Mouse (Mus musculus): Measurements from ENCODE around the gene Thra. TPM values are rescaled to one million over a fixed set of nuclear protein-coding genes. Genes with fewer than 3 reads are reported as not detected.
A peak's percentile ranks its signal among the peaks of the same experiment; 100 is the strongest.

Gene Thra
- polyA plus RNA-seq, 1 experiment from 2014 or later: 19.2 TPM

- Histone ChIP-seq H3K4me1 (peaks cover 31% of the 10 kb centered on the region), H3K9me3 (no peaks in the 10 kb centered on the region), H3K4me3 (peak overlapping the region; percentile 89), H3K27me3 (ENCODE audit: insufficient read depth, poor library complexity, severe bottlenecking) (no peaks in the 10 kb centered on the region), H3K27ac (peak overlapping the region; percentile 98), H3K36me3 (peaks cover 27% of the 10 kb centered on the region)
- DNase-seq (ENCODE audit: low spot score): no peak
- WGBS: under 1% methylated on average over 63 of the region's 74 CpGs
Measured at GRCm38 (mm10) chr11:98795714-98796514, 55.5 kb downstream of the Thra start.

- DNase-seq (ENCODE audit: low spot score): no peak
- WGBS: 4% methylated on average over 23 of the region's 23 CpGs
Measured at GRCm38 (mm10) chr11:98796515-98797216, 56.2 kb downstream of the Thra start.

GRCm38 (mm10) chr11:98797306-98797705 is 56.9 kb downstream of the Thra start:
- peak overlapping the region; percentile 89 for H3K4me3 ChIP-seq
- H3K27me3 ChIP-seq (ENCODE audit: insufficient read depth, poor library complexity, severe bottlenecking): no peaks in the 10 kb centered on the region
- peaks cover 24% of the 10 kb centered on the region for H3K4me1 ChIP-seq
- peak overlapping the region; percentile 98 for H3K27ac ChIP-seq
- WGBS: 14% methylated on average over 5 of the region's 5 CpGs
- H3K9me3 ChIP-seq: no peaks in the 10 kb centered on the region
- DNase-seq (ENCODE audit: low spot score): no peak
- peaks cover 41% of the 10 kb centered on the region for H3K36me3 ChIP-seq

More at GRCm38 (mm10) chr11:98796515-98797216, 56.2 kb downstream of the Thra start:
- H3K9me3 ChIP-seq: no peaks in the 10 kb centered on the region
- H3K27me3 ChIP-seq (ENCODE audit: insufficient read depth, poor library complexity, severe bottlenecking): no peaks in the 10 kb centered on the region
- H3K4me3 ChIP-seq: peak overlapping the region; percentile 89
- peaks cover 34% of the 10 kb centered on the region for H3K36me3 ChIP-seq
- H3K4me1 ChIP-seq: peaks cover 26% of the 10 kb centered on the region
- peak overlapping the region; percentile 98 for H3K27ac ChIP-seq

- H3K27ac ChIP-seq: peak overlapping the region; percentile 98
Measured at GRCm38 (mm10) chr11:98797909-98798308, 57.5 kb downstream of the Thra start.

GRCm38 (mm10) chr11:98804605-98805004 is 64.2 kb downstream of the Thra start, which contains the start of gene Casc3:
TSS of gene Casc3 (plus strand) at chr11:98804905.
- H3K27me3 ChIP-seq (ENCODE audit: insufficient read depth, poor library complexity, severe bottlenecking): no peaks in the 10 kb centered on the region
- H3K4me1 ChIP-seq: peaks cover 22% of the 10 kb centered on the region
- no peaks in the 10 kb centered on the region for H3K9me3 ChIP-seq
- WGBS: 93% methylated on average over 5 of the region's 5 CpGs
- DNase-seq (ENCODE audit: low spot score): no peak
- H3K36me3 ChIP-seq: peaks cover 82% of the 10 kb centered on the region
- H3K4me3 ChIP-seq: no peak within 1 kb of the TSS
- no peak within 1 kb of the TSS for H3K27ac ChIP-seq

More at GRCm38 (mm10) chr11:98797909-98798308, 57.5 kb downstream of the Thra start:
- no peaks in the 10 kb centered on the region for H3K9me3 ChIP-seq
- H3K27me3 ChIP-seq (ENCODE audit: insufficient read depth, poor library complexity, severe bottlenecking): no peaks in the 10 kb centered on the region
- H3K4me1 ChIP-seq: peaks cover 21% of the 10 kb centered on the region
- peaks cover 47% of the 10 kb centered on the region for H3K36me3 ChIP-seq
- peak overlapping the region; percentile 89 for H3K4me3 ChIP-seq
- no peak for DNase-seq (ENCODE audit: low spot score)
- WGBS: 60% methylated on average over 4 of the region's 4 CpGs

- Histone ChIP-seq H3K36me3 (peaks cover 68% of the 10 kb centered on the region), H3K27ac (peak overlapping the region; percentile 98; the same call in 1 of the 2 replicates), H3K9me3 (no peaks in the 10 kb centered on the region), H3K4me1 (peaks cover 29% of the 10 kb centered on the region), H3K4me3 (peak overlapping the region; percentile 88; the same call in 1 of the 2 replicates), H3K27me3 (ENCODE audit: insufficient read depth, poor library complexity, severe bottlenecking) (no peaks in the 10 kb centered on the region)
- no peak for DNase-seq (ENCODE audit: low spot score)
- WGBS: 83% methylated on average over 2 of the region's 2 CpGs
Measured at GRCm38 (mm10) chr11:98808417-98808816, 68.0 kb downstream of the Thra start.

- peak; percentile 100 for DNase-seq (ENCODE audit: low spot score)
- H3K36me3 ChIP-seq: peaks cover 68% of the 10 kb centered on the region
- WGBS: under 1% methylated on average over 80 of the region's 84 CpGs
Measured at GRCm38 (mm10) chr11:98809457-98810290, 69.2 kb downstream of the Thra start.

GRCm38 (mm10) chr11:98810686-98811085 is 70.2 kb downstream of the Thra start:
- peak overlapping the region; percentile 88 for H3K4me3 ChIP-seq
- H3K36me3 ChIP-seq: peaks cover 68% of the 10 kb centered on the region
- 70% methylated on average over 7 of the region's 7 CpGs for WGBS
- H3K27ac ChIP-seq: peak overlapping the region; percentile 98; the same call in 1 of the 2 replicates
- H3K4me1 ChIP-seq: peaks cover 22% of the 10 kb centered on the region
- H3K9me3 ChIP-seq: no peaks in the 10 kb centered on the region
- no peak for DNase-seq (ENCODE audit: low spot score)
- no peaks in the 10 kb centered on the region for H3K27me3 ChIP-seq (ENCODE audit: insufficient read depth, poor library complexity, severe bottlenecking)

More at GRCm38 (mm10) chr11:98809457-98810290, 69.2 kb downstream of the Thra start:
- H3K27me3 ChIP-seq (ENCODE audit: insufficient read depth, poor library complexity, severe bottlenecking): no peaks in the 10 kb centered on the region
- no peaks in the 10 kb centered on the region for H3K9me3 ChIP-seq
- H3K4me3 ChIP-seq: peak overlapping the region; percentile 88
- H3K27ac ChIP-seq: peak overlapping the region; percentile 98
- H3K4me1 ChIP-seq: peaks cover 22% of the 10 kb centered on the region

- Histone ChIP-seq H3K36me3 (peaks cover 96% of the 10 kb centered on the region), H3K4me1 (no peaks in the 10 kb centered on the region), H3K4me3 (no peak overlapping the region), H3K9me3 (no peaks in the 10 kb centered on the region), H3K27ac (no peak overlapping the region), H3K27me3 (ENCODE audit: insufficient read depth, poor library complexity, severe bottlenecking) (no peaks in the 10 kb centered on the region)
- DNase-seq (ENCODE audit: low spot score): no peak
- 92% methylated on average over 1 of the region's 1 CpGs for WGBS
Measured at GRCm38 (mm10) chr11:98816706-98817239, 76.3 kb downstream of the Thra start.

Other genes with a start within 250 kb of the Thra start
- 0.04 and 0.22 TPM in 2 replicates for gene Ikzf3, start 194.6 kb upstream of the Thra start, polyA plus RNA-seq (2016; fragmentation: Nextera tagmentation; extraction: Ambion mirVana)
- 0.21 and 0.65 TPM in 2 replicates for gene Zpbp2, start 189.5 kb upstream of the Thra start, polyA plus RNA-seq (2016; fragmentation: Nextera tagmentation; extraction: Ambion mirVana)
- gene Ormdl3, start 153.3 kb upstream of the Thra start, polyA plus RNA-seq (2016; fragmentation: Nextera tagmentation; extraction: Ambion mirVana): 56.1 and 61.0 TPM in 2 replicates
- gene Lrrc3c, start 142.3 kb upstream of the Thra start, polyA plus RNA-seq (2016; fragmentation: Nextera tagmentation; extraction: Ambion mirVana): not detected in 2 replicates
- gene Gm12355, start 115.0 kb upstream of the Thra start, polyA plus RNA-seq (2016; fragmentation: Nextera tagmentation; extraction: Ambion mirVana): 0.71 and 1.0 TPM in 2 replicates
- not detected in 2 replicates for gene Gsdma3, start 114.3 kb upstream of the Thra start, polyA plus RNA-seq (2016; fragmentation: Nextera tagmentation; extraction: Ambion mirVana)
- not detected in 2 replicates for gene Gsdma2, start 93.9 kb upstream of the Thra start, polyA plus RNA-seq (2016; fragmentation: Nextera tagmentation; extraction: Ambion mirVana)
- not detected in 2 replicates for gene Gsdma, start 76.3 kb upstream of the Thra start, polyA plus RNA-seq (2016; fragmentation: Nextera tagmentation; extraction: Ambion mirVana)
- 232 and 255 TPM in 2 replicates for gene Psmd3, start 58.1 kb upstream of the Thra start, polyA plus RNA-seq (2016; fragmentation: Nextera tagmentation; extraction: Ambion mirVana)
- gene Csf3, start 39.4 kb upstream of the Thra start, polyA plus RNA-seq (2016; fragmentation: Nextera tagmentation; extraction: Ambion mirVana): not detected in 2 replicates
- gene Med24, start 11.2 kb upstream of the Thra start, polyA plus RNA-seq (2016; fragmentation: Nextera tagmentation; extraction: Ambion mirVana): 54.6 and 56.5 TPM in 2 replicates
- 3.6 and 5.9 TPM in 2 replicates for gene Nr1d1, start 34.7 kb downstream of the Thra start, polyA plus RNA-seq (2016; fragmentation: Nextera tagmentation; extraction: Ambion mirVana)
- 14.0 and 21.6 TPM in 2 replicates for gene Msl1, start 54.9 kb downstream of the Thra start, polyA plus RNA-seq (2016; fragmentation: Nextera tagmentation; extraction: Ambion mirVana)
- gene Casc3, start 64.3 kb downstream of the Thra start, polyA plus RNA-seq (2016; fragmentation: Nextera tagmentation; extraction: Ambion mirVana): 29.5 and 37.2 TPM in 2 replicates
- 0.78 and 0.87 TPM in 2 replicates for gene Rapgefl1, start 96.1 kb downstream of the Thra start, polyA plus RNA-seq (2016; fragmentation: Nextera tagmentation; extraction: Ambion mirVana)
- 2.8 and 4.1 TPM in 2 replicates for gene Wipf2, start 123.0 kb downstream of the Thra start, polyA plus RNA-seq (2016; fragmentation: Nextera tagmentation; extraction: Ambion mirVana)
- gene Cdc6, start 167.2 kb downstream of the Thra start, polyA plus RNA-seq (2016; fragmentation: Nextera tagmentation; extraction: Ambion mirVana): 39.3 and 47.7 TPM in 2 replicates
- 30.4 and 36.9 TPM in 2 replicates for gene Rara, start 187.2 kb downstream of the Thra start, polyA plus RNA-seq (2016; fragmentation: Nextera tagmentation; extraction: Ambion mirVana)
- gene Gjd3, start 242.4 kb downstream of the Thra start, polyA plus RNA-seq (2016; fragmentation: Nextera tagmentation; extraction: Ambion mirVana): 1.0 and 1.1 TPM in 2 replicates

Data from heart, embryonic 10.5 days (tissue).